Mouse (Mus musculus) testis, adult 2 months (tissue): ENCODE measurements around the gene Hacl1.

Source experiments
- CTCF ChIP-seq: fragments of 200-500 bp; IDR thresholded peaks from 2 replicates; pipeline ENCODE4 v1.5.1; 2012; ENCODE audit warnings: low read depth, mild to moderate bottlenecking, inconsistent platforms, low read length, moderate library complexity; ENCODE audit not compliant: control insufficient read depth, insufficient read depth, insufficient replicate concordance
- POLR2A ChIP-seq: fragments of 200-500 bp; IDR thresholded peaks from 2 replicates; pipeline ENCODE4 v1.6.1; 2012; ENCODE audit warnings: low read depth, mild to moderate bottlenecking, inconsistent platforms, low read length, moderate library complexity; ENCODE audit not compliant: control insufficient read depth

- TF ChIP-seq CTCF (no peak), POLR2A (no peak)
Measured at GRCm38 (mm10) chr14:31575866-31576265, 65.2 kb downstream of the Hacl1 start.
